Mouse (Mus musculus) kidney, embryonic 15.5 days (tissue): ENCODE results near the gene Tmc4. TPM values are rescaled to one million over a fixed set of nuclear protein-coding genes. Genes with fewer than 3 reads are reported as not detected.
"Not testable (repeated sequence)": the region's sequence is repeated elsewhere in the genome, so short reads cannot be mapped to it uniquely, and the experiment has no call there.

ENCODE experiments used
- ATAC-seq: fragments of 200-750 bp; cut with Nextera tagmentation; replicated peaks from 2 replicates; pipeline ENCODE4 v1.8.0; 2017; ENCODE audit warnings: moderate TSS enrichment; ENCODE audit not compliant: low FRiP score
- H3K27ac ChIP-seq: fragments of 300-500 bp; sonication (generic); 2 replicates; pipeline ENCODE4 v1.5.1; 2015; ENCODE audit warnings: mild to moderate bottlenecking, inconsistent platforms
- H3K27me3 ChIP-seq: fragments of 300-500 bp; sonication (generic); 2 replicates; pipeline ENCODE4 v1.6.1; 2015; ENCODE audit warnings: inconsistent platforms
- H3K36me3 ChIP-seq: fragments of 300-500 bp; sonication (generic); 2 replicates; pipeline ENCODE4 v1.6.1; 2015; ENCODE audit warnings: inconsistent platforms
- H3K4me1 ChIP-seq: fragments of 300-500 bp; sonication (generic); 2 replicates; pipeline ENCODE4 v1.6.1; 2015; ENCODE audit warnings: inconsistent platforms
- H3K4me2 ChIP-seq: fragments of 300-500 bp; sonication (generic); 2 replicates; pipeline ENCODE4 v1.6.1; 2015; ENCODE audit warnings: moderate library complexity, mild to moderate bottlenecking, inconsistent platforms
- H3K4me3 ChIP-seq: fragments of 300-500 bp; sonication (generic); replicated peaks from 2 replicates; pipeline ENCODE4 v1.5.1; 2015; ENCODE audit warnings: mild to moderate bottlenecking, inconsistent platforms
- H3K9ac ChIP-seq: fragments of 300-500 bp; sonication (generic); 2 replicates; pipeline ENCODE4 v1.6.1; 2015; ENCODE audit warnings: mild to moderate bottlenecking, inconsistent platforms
- H3K9me3 ChIP-seq: fragments of 300-500 bp; sonication (generic); replicated peaks from 2 replicates; pipeline ENCODE4 v1.6.1; 2016; ENCODE audit warnings: inconsistent platforms
- WGBS: fragments of 180-500 bp; shearing (Covaris S2); methylation state at CpG from one replicate; pipeline ENCODE4 v1.1.7; 2015; ENCODE audit warnings: mixed read lengths; 5-methylcytosine and 5-hydroxymethylcytosine counted together
- polyA plus RNA-seq: library from polyadenylated mRNA; unstranded; fragments of >200 nt; fragmentation: Nextera tagmentation; extraction: Ambion mirVana; gene quantifications from 2 replicates; pipeline ENCODE4 v1.2.1, GENCODE M21; 2015

Gene Tmc4
- 20.4 and 23.9 TPM in 2 replicates for polyA plus RNA-seq

DNA sequence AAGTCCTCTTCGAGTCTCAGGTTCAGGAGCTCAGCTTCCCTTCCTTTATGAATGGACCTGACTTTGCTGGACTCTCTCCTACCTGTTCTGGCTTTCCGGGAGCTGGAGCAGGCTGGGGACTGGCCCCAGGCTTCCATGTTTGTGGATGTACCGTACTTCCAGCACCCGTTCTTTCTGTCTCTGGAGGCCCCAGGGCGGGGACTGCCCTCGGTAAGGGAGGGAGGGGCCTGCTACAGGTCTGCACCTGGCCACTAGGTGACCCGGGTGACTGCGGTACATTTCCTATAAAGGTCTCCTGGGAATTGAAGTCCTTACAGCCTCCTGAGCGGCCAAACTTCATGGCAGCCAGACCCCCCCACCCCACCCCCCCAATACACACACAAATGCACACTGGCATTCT lies at the start of gene Tmc4:
Tmc4 (minus strand) TSS at position 212 of the 400 bp plus-strand sequence.
- peak within 1 kb of the TSS; percentile 11; the same call in 1 of the 2 replicates for H3K9ac ChIP-seq
- H3K9me3 ChIP-seq, result no peaks in the 10 kb centered on the region
- ATAC-seq, result peak; percentile 57; the same call in 1 of the 2 replicates
- no peaks in the 10 kb centered on the region for H3K27me3 ChIP-seq
- WGBS, result 47% methylated on average over 9 of the region's 9 CpGs
- no peak within 1 kb of the TSS for H3K27ac ChIP-seq
- peak within 1 kb of the TSS; percentile 28 for H3K4me3 ChIP-seq
- no peaks in the 10 kb centered on the region for H3K4me1 ChIP-seq
- peak within 1 kb of the TSS; percentile 41 for H3K4me2 ChIP-seq
- peaks cover 36% of the 10 kb centered on the region for H3K36me3 ChIP-seq

DNA sequence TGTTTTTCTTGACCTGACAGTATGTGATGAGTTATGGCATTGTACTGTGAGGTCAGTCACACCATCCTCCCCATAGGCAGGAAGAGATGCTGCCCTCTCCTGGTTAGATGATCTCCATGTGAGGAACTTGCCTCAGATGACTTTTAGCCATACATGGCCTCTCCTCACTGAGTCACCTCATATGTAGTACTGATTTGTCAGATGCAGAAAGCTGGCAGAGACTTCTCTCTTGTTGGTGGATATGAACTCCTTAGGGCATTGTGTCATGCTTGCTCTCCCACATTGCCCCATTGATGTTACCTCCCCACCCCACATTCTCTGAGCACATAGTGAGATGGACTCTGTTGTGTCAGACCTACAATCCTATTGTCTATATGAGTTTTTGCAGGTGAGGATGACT lies 48.1 kb upstream of the Tmc4 start:
- H3K27me3 ChIP-seq, H3K4me1 ChIP-seq, ATAC-seq, H3K9me3 ChIP-seq, H3K9ac ChIP-seq, H3K4me2 ChIP-seq, H3K27ac ChIP-seq, H3K36me3 ChIP-seq, H3K4me3 ChIP-seq: not testable (repeated sequence)

DNA sequence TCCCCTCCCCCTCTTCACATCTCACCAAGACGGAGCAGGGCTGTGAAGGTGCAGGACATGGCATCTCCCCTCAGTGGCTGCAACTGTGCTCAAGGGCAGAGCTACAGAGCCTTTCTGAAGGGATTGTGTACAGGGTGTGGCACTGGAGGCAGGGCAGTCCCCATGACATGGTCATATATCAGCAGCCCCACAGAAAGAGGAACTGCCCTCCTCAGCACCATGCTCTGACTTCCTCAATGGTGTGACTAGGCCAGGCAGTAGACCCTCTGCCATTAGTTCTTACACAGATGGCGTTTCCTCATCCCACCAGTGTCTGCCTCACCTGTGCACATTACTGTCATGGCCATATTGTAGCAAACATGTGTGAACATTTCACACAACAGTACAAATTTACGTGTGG lies 42.9 kb upstream of the Tmc4 start, which contains the start of gene Pirb:
Pirb (minus strand) TSS at position 124 of the 400 bp plus-strand sequence.
- H3K36me3 ChIP-seq, result not testable (repeated sequence)
- WGBS, result 57% methylated on average over 1 of the region's 3 CpGs

DNA sequence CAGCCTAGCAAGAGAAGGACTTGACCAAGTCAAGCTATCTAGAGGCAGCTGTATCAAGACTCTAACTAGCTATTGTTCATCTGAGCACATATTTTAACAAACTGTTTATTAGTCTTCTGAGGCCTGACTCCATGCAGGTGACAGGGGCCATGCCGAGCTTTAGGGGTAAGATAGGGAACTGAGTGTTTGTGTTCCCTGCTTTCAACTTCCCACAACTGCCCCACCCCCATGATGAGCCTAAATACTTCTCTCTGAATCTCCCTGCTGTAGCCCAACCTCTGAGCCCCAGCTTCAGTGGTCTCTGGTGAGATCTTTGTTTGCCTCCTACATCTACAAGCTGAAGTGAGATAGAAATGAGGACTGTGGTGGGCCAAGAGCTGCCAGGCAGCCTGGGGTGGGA lies 37.9 kb upstream of the Tmc4 start:
- H3K27me3 ChIP-seq, result no peaks in the 10 kb centered on the region
- WGBS, result 50% methylated on average over 1 of the region's 1 CpGs
- no peak overlapping the region for H3K4me2 ChIP-seq
- H3K27ac ChIP-seq, result no peak overlapping the region
- no peaks in the 10 kb centered on the region for H3K4me1 ChIP-seq
- H3K36me3 ChIP-seq, result no peaks in the 10 kb centered on the region
- ATAC-seq, result no peak
- H3K9ac ChIP-seq, result no peak overlapping the region
- H3K9me3 ChIP-seq, result no peaks in the 10 kb centered on the region
- no peak overlapping the region for H3K4me3 ChIP-seq

More for the DNA sequence above, 42.9 kb upstream of the Tmc4 start, which contains the start of gene Pirb:
- H3K4me1 ChIP-seq, ATAC-seq, H3K4me3 ChIP-seq, H3K27ac ChIP-seq, H3K9me3 ChIP-seq, H3K4me2 ChIP-seq, H3K9ac ChIP-seq, H3K27me3 ChIP-seq: not testable (repeated sequence)

DNA sequence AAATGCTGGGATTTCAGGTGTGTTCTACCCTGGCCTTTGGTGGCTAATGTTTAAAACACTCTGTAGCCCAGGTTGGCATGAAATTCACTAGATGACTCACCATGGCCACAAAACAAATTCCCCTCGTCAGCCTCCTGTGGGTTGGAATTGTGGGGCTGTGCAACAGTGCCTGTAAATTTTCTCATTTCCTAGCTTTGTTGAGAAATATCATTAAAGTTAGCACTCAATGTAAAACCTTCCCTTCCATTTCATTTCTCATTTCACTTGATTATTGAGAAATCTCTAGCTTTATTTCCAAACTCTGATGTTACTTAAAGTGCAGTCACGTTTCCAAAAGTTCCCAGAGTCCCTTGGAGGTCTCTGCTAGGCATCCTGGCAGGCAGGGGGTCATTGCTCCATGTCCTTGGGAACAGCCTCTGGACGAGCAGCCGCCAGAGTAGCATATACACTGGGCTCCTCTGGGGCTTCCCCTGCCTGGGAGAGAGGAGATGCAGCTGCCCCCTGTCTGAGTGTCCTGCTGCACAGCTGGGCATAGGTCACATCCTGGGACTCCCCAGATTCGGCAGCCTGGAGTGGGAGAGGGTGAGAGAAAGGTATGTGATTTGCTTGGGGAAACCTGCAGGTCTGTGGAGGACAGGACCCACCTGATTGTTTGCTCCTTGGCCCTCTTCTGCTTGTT lies 35.0 kb upstream of the Tmc4 start:
- Histone ChIP-seq H3K27ac (no peak overlapping the region), H3K4me2 (no peak overlapping the region), H3K9ac (no peak overlapping the region), H3K36me3 (peaks cover 10% of the 10 kb centered on the region), H3K4me3 (no peak overlapping the region), H3K9me3 (no peaks in the 10 kb centered on the region), H3K27me3 (no peaks in the 10 kb centered on the region), H3K4me1 (no peaks in the 10 kb centered on the region)
- no peak for ATAC-seq
- WGBS, result 24% methylated on average over 5 of the region's 5 CpGs

DNA sequence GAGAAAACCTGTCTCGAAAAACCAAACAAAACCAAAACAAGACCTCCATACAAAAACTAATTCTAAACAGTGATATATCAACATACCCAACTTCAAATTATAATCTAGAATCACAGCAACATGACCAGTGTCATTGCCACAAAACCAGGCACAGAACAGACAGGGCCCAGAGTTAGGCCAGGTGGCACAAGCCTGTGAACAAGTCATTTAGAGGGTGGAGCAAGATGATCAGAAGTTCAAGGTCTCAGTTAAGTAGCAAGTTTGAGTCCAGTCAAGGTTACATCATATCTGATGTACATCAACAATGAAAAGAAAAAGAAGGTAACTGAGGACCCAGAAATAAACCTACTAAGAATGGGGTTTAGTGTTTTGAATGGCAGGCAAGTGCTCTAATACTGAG lies 31.6 kb upstream of the Tmc4 start:
- Histone ChIP-seq H3K9me3 (no peaks in the 10 kb centered on the region), H3K9ac (no peak overlapping the region), H3K4me3 (no peak overlapping the region), H3K27me3 (no peaks in the 10 kb centered on the region), H3K36me3 (peaks cover 31% of the 10 kb centered on the region), H3K4me1 (peaks cover 20% of the 10 kb centered on the region), H3K27ac (no peak overlapping the region), H3K4me2 (no peak overlapping the region)
- 75% methylated on average over 1 of the region's 1 CpGs for whole genome bisulfite sequencing
- ATAC-seq, result no peak

DNA sequence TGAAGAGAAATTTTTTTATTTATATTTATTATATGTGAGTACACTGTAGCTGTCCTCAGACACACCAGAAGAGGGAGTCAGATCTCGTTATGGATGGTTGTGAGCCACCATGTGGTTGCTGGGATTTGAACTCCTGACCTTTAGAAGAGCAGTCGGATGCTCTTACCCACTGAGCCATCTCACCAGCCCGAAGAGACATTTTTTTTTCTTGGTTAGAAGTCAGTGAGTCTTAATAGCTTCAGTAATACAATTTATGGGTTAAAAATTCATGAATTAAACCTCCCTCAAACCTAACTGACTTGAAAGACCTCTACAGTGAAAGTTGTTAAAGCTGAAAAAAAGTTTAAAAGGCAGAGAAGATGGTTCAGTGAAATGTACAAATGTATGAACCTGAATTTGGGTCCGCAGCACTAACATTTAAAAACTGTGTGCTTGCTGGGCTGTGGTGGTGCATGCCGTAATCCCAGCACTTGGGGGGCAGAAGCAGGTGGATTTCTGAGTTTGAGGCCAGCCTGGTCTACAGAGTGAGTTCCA lies 31.2 kb upstream of the Tmc4 start:
- Histone ChIP-seq H3K36me3 (peaks cover 31% of the 10 kb centered on the region), H3K27ac (0 out of 2 replicates have a peak overlapping the region, but pooled peaks have one; percentile 62), H3K4me1 (peaks cover 20% of the 10 kb centered on the region)
- H3K9me3 ChIP-seq, H3K27me3 ChIP-seq, H3K9ac ChIP-seq, ATAC-seq, H3K4me3 ChIP-seq, H3K4me2 ChIP-seq: not testable (repeated sequence)
- WGBS, result 31% methylated on average over 5 of the region's 5 CpGs

DNA sequence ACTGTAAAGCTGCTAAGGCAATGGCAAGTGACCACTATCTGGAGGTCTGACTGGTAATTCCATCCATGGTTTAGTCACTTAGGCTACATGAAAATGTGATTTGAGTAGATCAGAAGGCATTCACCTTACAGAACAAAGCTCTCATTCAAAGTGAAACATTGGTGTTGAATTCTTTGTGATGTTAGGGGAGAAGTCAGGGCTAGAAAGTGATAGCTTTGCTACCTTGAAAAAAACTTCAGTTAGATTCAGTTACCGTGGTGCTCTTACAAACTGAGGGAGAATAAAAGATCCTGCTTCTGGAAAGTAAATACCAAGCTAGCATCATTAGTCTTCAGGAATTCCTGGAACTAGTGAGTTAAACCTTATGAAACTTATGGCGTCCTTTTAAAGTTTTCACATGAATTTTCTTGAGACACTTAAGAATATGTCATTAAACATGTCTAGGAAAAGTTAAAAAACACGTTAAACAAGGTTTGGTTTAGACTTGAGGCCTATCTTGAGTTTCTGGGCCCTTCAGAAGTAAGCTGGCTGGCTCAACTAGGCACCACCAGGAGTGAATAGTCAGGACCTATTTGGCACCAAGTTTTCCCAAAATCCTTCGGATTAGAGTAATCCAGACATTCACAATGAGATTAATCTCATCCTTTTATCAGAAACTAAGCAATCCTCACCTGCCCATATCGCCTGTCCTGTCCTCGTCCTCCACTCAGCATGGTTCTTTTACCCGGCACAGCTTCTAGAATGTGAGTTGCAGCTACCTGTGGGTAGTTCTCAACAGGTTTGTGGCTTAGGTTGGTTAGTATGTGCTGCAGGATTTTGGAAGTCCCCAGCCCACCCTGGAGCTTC lies 30.4 kb upstream of the Tmc4 start:
- Histone ChIP-seq H3K4me1 (peaks cover 20% of the 10 kb centered on the region), H3K27ac (0 out of 2 replicates have a peak overlapping the region, but pooled peaks have one; percentile 62), H3K36me3 (peaks cover 31% of the 10 kb centered on the region), H3K9me3 (no peaks in the 10 kb centered on the region), H3K27me3 (no peaks in the 10 kb centered on the region), H3K9ac (no peak overlapping the region), H3K4me2 (no peak overlapping the region), H3K4me3 (no peak overlapping the region)
- 43% methylated on average over 7 of the region's 7 CpGs for WGBS
- no peak for ATAC-seq

DNA sequence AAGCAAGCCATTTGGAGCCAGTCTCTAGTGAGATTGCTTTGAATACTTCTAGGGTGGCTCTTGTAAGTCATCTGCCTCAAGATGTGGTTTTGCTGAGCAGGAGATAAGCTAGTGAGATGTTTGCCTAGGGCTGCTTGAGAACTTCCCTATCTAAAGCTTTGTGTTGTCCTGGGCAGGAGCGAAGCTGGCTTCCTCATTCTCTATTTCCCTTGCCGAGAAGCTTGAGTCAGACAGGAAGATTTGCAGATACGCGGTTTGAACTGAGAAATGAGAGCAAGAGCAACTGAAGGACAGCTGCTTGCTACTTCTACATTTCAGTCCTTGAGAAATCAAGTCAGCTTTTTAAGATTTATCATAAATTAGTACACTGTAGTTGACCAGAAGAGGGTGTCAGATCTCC lies 29.7 kb upstream of the Tmc4 start:
- H3K4me1 ChIP-seq, result peaks cover 20% of the 10 kb centered on the region
- H3K9me3 ChIP-seq, result no peaks in the 10 kb centered on the region
- H3K4me3 ChIP-seq, result 0 out of 2 replicates have a peak overlapping the region, but pooled peaks have one; percentile 81
- peaks cover 33% of the 10 kb centered on the region for H3K36me3 ChIP-seq
- H3K9ac ChIP-seq, result no peak overlapping the region
- peak overlapping the region; percentile 19; the same call in 1 of the 2 replicates for H3K27ac ChIP-seq
- no peaks in the 10 kb centered on the region for H3K27me3 ChIP-seq
- 60% methylated on average over 4 of the region's 4 CpGs for WGBS
- no peak for ATAC-seq
- H3K4me2 ChIP-seq, result peak overlapping the region; percentile 82; the same call in 1 of the 2 replicates

DNA sequence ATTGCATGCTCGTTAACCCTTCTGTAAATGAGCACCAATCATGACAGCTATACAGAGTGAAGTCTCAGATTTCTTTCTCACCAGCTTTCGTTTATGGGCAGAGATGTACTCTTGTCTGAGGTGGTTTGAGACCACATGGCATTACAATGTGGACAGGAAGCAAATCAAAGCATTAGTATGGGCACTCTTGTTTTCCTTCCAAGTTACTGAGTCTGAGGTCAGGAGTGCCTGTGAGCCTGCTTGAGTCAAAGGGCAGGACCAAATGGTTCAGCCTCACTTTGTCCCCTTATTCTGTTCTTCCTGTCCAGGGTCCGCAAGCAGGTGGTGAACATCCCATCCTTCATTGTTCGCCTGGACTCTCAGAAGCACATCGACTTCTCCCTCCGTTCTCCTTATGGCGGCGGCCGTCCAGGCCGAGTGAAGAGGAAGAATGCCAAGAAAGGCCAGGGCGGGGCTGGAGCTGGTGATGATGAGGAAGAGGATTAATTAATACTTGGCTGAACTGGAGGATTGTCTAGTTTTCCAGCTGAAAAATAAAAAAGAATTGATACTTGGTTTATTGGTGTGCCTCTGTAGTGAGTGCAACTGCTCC lies 29.1 kb upstream of the Tmc4 start:
- H3K36me3 ChIP-seq, result peaks cover 38% of the 10 kb centered on the region
- peak overlapping the region; percentile 81 for H3K4me3 ChIP-seq
- peak overlapping the region; percentile 82 for H3K4me2 ChIP-seq
- no peak for ATAC-seq
- no peaks in the 10 kb centered on the region for H3K9me3 ChIP-seq
- H3K27me3 ChIP-seq, result no peaks in the 10 kb centered on the region
- 56% methylated on average over 11 of the region's 11 CpGs for WGBS
- H3K9ac ChIP-seq, result peak overlapping the region; percentile 81
- peak overlapping the region; percentile 66 for H3K27ac ChIP-seq
- H3K4me1 ChIP-seq, result peaks cover 20% of the 10 kb centered on the region

DNA sequence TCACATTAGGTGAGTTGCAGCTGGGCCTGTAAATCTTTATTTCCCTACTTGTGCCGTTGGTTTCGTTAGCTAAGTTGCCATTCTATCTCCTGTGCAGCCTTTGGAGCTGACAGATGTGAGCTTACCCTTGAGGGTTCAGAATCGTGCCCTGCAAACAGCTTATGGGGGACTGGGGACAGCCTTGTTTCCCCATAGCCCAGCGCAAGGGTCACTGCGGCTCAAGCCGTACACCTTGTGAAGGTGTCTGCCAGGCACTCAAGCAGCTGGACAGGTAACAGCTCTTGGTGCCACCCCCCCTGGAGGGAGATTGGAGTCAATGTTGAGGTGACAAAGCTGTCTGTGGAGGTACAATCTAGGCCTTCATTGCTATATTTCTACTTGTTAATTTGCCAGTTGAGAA lies 28.6 kb upstream of the Tmc4 start:
- Histone ChIP-seq H3K36me3 (peaks cover 44% of the 10 kb centered on the region), H3K4me1 (peaks cover 20% of the 10 kb centered on the region), H3K27ac (peak overlapping the region; percentile 66), H3K9ac (peak overlapping the region; percentile 81), H3K27me3 (no peaks in the 10 kb centered on the region), H3K4me2 (peak overlapping the region; percentile 82), H3K9me3 (no peaks in the 10 kb centered on the region), H3K4me3 (peak overlapping the region; percentile 81)
- whole genome bisulfite sequencing, result 22% methylated on average over 6 of the region's 6 CpGs
- ATAC-seq, result no peak
